ENCODE assay signal across 32 mouse cellular contexts in genomic region chr13:21492847-21493246, GRCm38 (mm10). TPM values are rescaled to one million over a fixed set of nuclear protein-coding genes. Genes with fewer than 3 reads are reported as not detected.
DNase-seq lines count a peak whose midpoint lies in the region; ATAC-seq and TF ChIP-seq lines count a peak whose summit lies in the region.
"Had no signal": no experiment of that assay in that cellular context is flagged by ENCODE, and none has a peak within 500 bp of the region (broad histone marks: within the 10 kb centered on the region; RNA-seq: fewer than 3 reads in every experiment).

No protein-coding gene starts in this region.

- 92% methylated on average over 5 of the region's 5 CpGs for WGBS in midbrain, postnatal 0 days

- no peak for TF ChIP-seq CTCF in CH12.LX (conservative IDR thresholded peaks at IDR 0.05 in 1 of 2, IDR thresholded peaks at IDR 0.05 in 1 of 2; ENCODE audit: low read depth in 2 of 2, low read length in 2 of 2)
- TF ChIP-seq CTCF in midbrain, postnatal 0 days (IDR thresholded peaks at IDR 0.05), result no peak

- in situ Hi-C loops in CH12.LX (cut with MboI; ENCODE audit: low pct_ligation_motif_present, low pct_unique_long_range_greater_than_20kb, low sequenced_read_pairs), result no loop called here

- ATAC-seq in midbrain, postnatal 0 days (ENCODE audit: low FRiP score), result no peak
- ATAC-seq: CD4-positive, CD25-positive, alpha-beta regulatory T cell, adult 4 months; forebrain, embryonic 14.5 days; intestine, postnatal 0 days had no signal

- H3K9me3 ChIP-seq in CH12.LX (replicated peaks; ENCODE audit: low read length), result peaks cover under 1% of the 10 kb centered on the region
- no peaks in the 10 kb centered on the region for H3K9me3 ChIP-seq in midbrain, postnatal 0 days (ENCODE audit: low read length)
- H3K9me3 ChIP-seq: hindbrain, embryonic 12.5 days had no signal

- H3K4me1 ChIP-seq in CH12.LX (ENCODE audit: control insufficient read depth in 1 of 2, insufficient read depth in 2 of 2), result no peaks in the 10 kb centered on the region
- H3K4me1 ChIP-seq in midbrain, postnatal 0 days (ENCODE audit: insufficient read depth, low read length), result no peaks in the 10 kb centered on the region
- H3K4me1 ChIP-seq: hindbrain, embryonic 12.5 days had no signal

- no peaks in the 10 kb centered on the region for H3K36me3 ChIP-seq in CH12.LX (replicated peaks in 1 of 2; ENCODE audit: control insufficient read depth in 1 of 2, insufficient read depth in 1 of 2, low read length in 1 of 2)
- no peaks in the 10 kb centered on the region for H3K36me3 ChIP-seq in midbrain, postnatal 0 days (ENCODE audit: insufficient read depth, low read length)
- H3K36me3 ChIP-seq: hindbrain, embryonic 12.5 days had no signal

- no peak for TF ChIP-seq POLR2A in CH12.LX (IDR thresholded peaks at IDR 0.05; ENCODE audit: low read depth, low read length)

- TF ChIP-seq EP300 in CH12.LX (IDR thresholded peaks at IDR 0.05; ENCODE audit: low read length), result no peak

- dilution Hi-C loops in CH12.LX (cut with MboI; ENCODE audit: extremely low pct_ligation_motif_present, extremely low pct_unique_long_range_greater_than_20kb, low sequenced_read_pairs), result no loop called here

- H3K79me2 ChIP-seq in CH12.LX (replicated peaks; ENCODE audit: control insufficient read depth, extremely low read depth, insufficient read depth, poor library complexity, severe bottlenecking), result no peaks in the 10 kb centered on the region

- TF ChIP-seq RAD21 in CH12.LX (IDR thresholded peaks at IDR 0.05; ENCODE audit: low read depth, low read length), result no peak

- no peak overlapping the region for H3K27ac ChIP-seq in CH12.LX (ENCODE audit: insufficient read depth, low read depth)
- no peak overlapping the region for H3K27ac ChIP-seq in midbrain, postnatal 0 days (ENCODE audit: low read depth, low read length)
- H3K27ac ChIP-seq: heart, adult 2 months; hindbrain, embryonic 12.5 days; layer of hippocampus, adult 2 months; macrophage had no signal

- no peak overlapping the region for H3K4me3 ChIP-seq in CH12.LX (replicated peaks in 1 of 3; ENCODE audit: low read depth in 2 of 3, low read length in 2 of 3, poor library complexity in 1 of 3)
- H3K4me3 ChIP-seq in midbrain, postnatal 0 days (ENCODE audit: low read depth, low read length), result no peak overlapping the region
- H3K4me3 ChIP-seq: heart, adult 2 months; hindbrain, embryonic 12.5 days; layer of hippocampus, adult 2 months had no signal

- DNase-seq in CH12.LX (ENCODE audit: extremely low read depth) (no peak), adipocyte (ENCODE audit: low spot score) (peak; percentile 75)
- peak; percentile 8 for DNase-seq in fibroblast of lung, adult 2 months (ENCODE audit: low read depth)
- no peak for DNase-seq in midbrain, postnatal 0 days (ENCODE audit: low spot score)
- no peak for DNase-seq in right cerebral cortex, adult 2 months (ENCODE audit: low spot score in 2 of 2)
- no peak for DNase-seq in cerebellum, adult 9-10 months
- no peak for DNase-seq in frontal cortex, adult 2 months (ENCODE audit: extremely low spot score in 1 of 2, low spot score in 1 of 2)
- DNase-seq: cerebellum, postnatal 10 days; gastrocnemius, postnatal 14 days; heart, adult 2 months; kidney, postnatal 25 days; right cerebral cortex, postnatal 25 days; spleen, adult 18-20 months; thymus, postnatal 25 days had no signal

- H3K9ac ChIP-seq in CH12.LX (ENCODE audit: insufficient read depth, low read depth), result no peak overlapping the region
- H3K9ac ChIP-seq in midbrain, postnatal 0 days (replicated peaks; ENCODE audit: low read length, poor library complexity, severe bottlenecking), result no peak overlapping the region
- H3K9ac ChIP-seq: hindbrain, embryonic 12.5 days had no signal

- H3K4me2 ChIP-seq in CH12.LX (ENCODE audit: insufficient read depth, low read depth, poor library complexity, severe bottlenecking), result no peak overlapping the region
- no peak overlapping the region for H3K4me2 ChIP-seq in midbrain, postnatal 0 days (ENCODE audit: low read depth, low read length, poor library complexity, severe bottlenecking)
- H3K4me2 ChIP-seq: hindbrain, embryonic 12.5 days; midbrain, embryonic 11.5 days had no signal

- no peaks in the 10 kb centered on the region for H3K27me3 ChIP-seq in CH12.LX (replicated peaks)
- no peaks in the 10 kb centered on the region for H3K27me3 ChIP-seq in midbrain, postnatal 0 days (ENCODE audit: insufficient read depth, low read length)
- H3K27me3 ChIP-seq: hindbrain, embryonic 12.5 days had no signal

TF ChIP-seq in CH12.LX, 34 proteins besides CTCF, POLR2A, EP300 and RAD21:
- 0 out of 2 replicates have a peak, but pooled peaks have one; percentile 18 for TF ChIP-seq MAFK (IDR thresholded peaks at IDR 0.05; ENCODE audit: insufficient replicate concordance, low read length)
- 0 out of 2 replicates have a peak, but pooled peaks have one; percentile 9 for TF ChIP-seq ELF1 (IDR thresholded peaks at IDR 0.05; ENCODE audit: low read depth, low read length)
- peak; percentile 97 for TF ChIP-seq TBP (conservative IDR thresholded peaks at IDR 0.05; ENCODE audit: low read depth, low read length)
- no peak for TF ChIP-seq POLR2AphosphoS2 (IDR thresholded peaks at IDR 0.05; ENCODE audit: low read depth, low read length)

RNA-seq across cellular contexts. Expression of gene AK157302, which starts 2.2 kb away (rescaled TPM):
- total RNA-seq in CH12.LX (2012; rRNA removed), result 0.17 and 0.29 TPM in 2 replicates
- 0.47 TPM in 2 replicates for total RNA-seq in CH12.LX (2014; rRNA removed)
- polyA plus RNA-seq in CH12.LX (2012; ENCODE audit: insufficient read length, low read depth), result 0.26 TPM in 1 of 2 replicates, not detected in the other
- total RNA-seq in midbrain, postnatal 0 days (2014; rRNA removed), result 0.22 and 0.28 TPM in 2 replicates
- 0.49 and 0.74 TPM in 2 replicates for polyA plus RNA-seq in midbrain, postnatal 0 days (2015; fragmentation: Nextera tagmentation; extraction: Ambion mirVana)
- 1.6 and 1.9 TPM in 2 replicates for polyA plus RNA-seq in frontal cortex, adult 2 months (2012; rRNA removed)
- polyA plus RNA-seq: liver, adult 2 months had no signal

RNA-seq across cellular contexts. Expression of gene Gm11273, which starts 8.4 kb away (rescaled TPM):
- total RNA-seq in CH12.LX (2012; rRNA removed) (13.5 and 21.0 TPM in 2 replicates), CH12.LX (2014; rRNA removed) (28.3 and 28.8 TPM in 2 replicates)
- polyA plus RNA-seq in CH12.LX (2012; ENCODE audit: insufficient read length, low read depth), result 239 and 279 TPM in 2 replicates
- total RNA-seq in midbrain, postnatal 0 days (2014; rRNA removed), result 6.7 and 16.8 TPM in 2 replicates
- polyA plus RNA-seq in midbrain, postnatal 0 days (2015; fragmentation: Nextera tagmentation; extraction: Ambion mirVana), result 6.4 and 10.6 TPM in 2 replicates
- 15.3 and 32.5 TPM in 2 replicates for polyA plus RNA-seq in frontal cortex, adult 2 months (2012; rRNA removed)
- total RNA-seq: neutrophil, adult 5-6 weeks had no signal

RNA-seq across cellular contexts. Expression of gene Gm10065, which starts 13.6 kb away (rescaled TPM):
- total RNA-seq in CH12.LX (2012; rRNA removed) (not detected in 2 replicates), CH12.LX (2014; rRNA removed) (not detected in 2 replicates)
- not detected in 2 replicates for polyA plus RNA-seq in CH12.LX (2012; ENCODE audit: insufficient read length, low read depth)
- not detected in 2 replicates for total RNA-seq in midbrain, postnatal 0 days (2014; rRNA removed)
- not detected in 2 replicates for polyA plus RNA-seq in midbrain, postnatal 0 days (2015; fragmentation: Nextera tagmentation; extraction: Ambion mirVana)
- not detected in 2 replicates for polyA plus RNA-seq in frontal cortex, adult 2 months (2012; rRNA removed)
- total RNA-seq: ES-E14; gastrocnemius, postnatal 14 days; heart, adult 2 months; heart, postnatal 25 days; layer of hippocampus, adult 2 months; layer of hippocampus, postnatal 25 days; liver, adult 2 months; neutrophil, adult 5-6 weeks had no signal
- polyA plus RNA-seq: CD4-positive, CD25-positive, alpha-beta regulatory T cell, adult 4 months; embryonic facial prominence, embryonic 11.5 days; forebrain, embryonic 14.5 days; heart, adult 2 months; heart, embryonic 14.5 days; hindbrain, embryonic 12.5 days; intestine, postnatal 0 days; kidney, embryonic 14.5 days; liver, adult 2 months; liver, embryonic 16.5 days; lung, embryonic 16.5 days; macrophage; midbrain, embryonic 11.5 days; testis, adult 2 months had no signal

RNA-seq across cellular contexts. Expression of gene Zkscan4, which starts 14.1 kb away (rescaled TPM):
- total RNA-seq in CH12.LX (2012; rRNA removed), result not detected in 2 replicates
- not detected in 2 replicates for total RNA-seq in CH12.LX (2014; rRNA removed)
- polyA plus RNA-seq in CH12.LX (2012; ENCODE audit: insufficient read length, low read depth), result not detected in 2 replicates
- total RNA-seq in midbrain, postnatal 0 days (2014; rRNA removed), result 7.8 and 10.0 TPM in 2 replicates
- polyA plus RNA-seq in midbrain, postnatal 0 days (2015; fragmentation: Nextera tagmentation; extraction: Ambion mirVana), result 6.7 and 6.9 TPM in 2 replicates
- 3.7 and 4.8 TPM in 2 replicates for polyA plus RNA-seq in frontal cortex, adult 2 months (2012; rRNA removed)
- total RNA-seq: neutrophil, adult 5-6 weeks had no signal
- polyA plus RNA-seq: CD4-positive, CD25-positive, alpha-beta regulatory T cell, adult 4 months had no signal

RNA-seq across cellular contexts. Expression of gene Nkapl, which starts 24.5 kb away (rescaled TPM):
- total RNA-seq in CH12.LX (2012; rRNA removed), result 0.76 and 0.80 TPM in 2 replicates
- 0.84 and 0.90 TPM in 2 replicates for total RNA-seq in CH12.LX (2014; rRNA removed)
- polyA plus RNA-seq in CH12.LX (2012; ENCODE audit: insufficient read length, low read depth), result 0.26 and 0.56 TPM in 2 replicates
- total RNA-seq in midbrain, postnatal 0 days (2014; rRNA removed), result 0.19 and 0.60 TPM in 2 replicates
- 2.0 and 2.5 TPM in 2 replicates for polyA plus RNA-seq in midbrain, postnatal 0 days (2015; fragmentation: Nextera tagmentation; extraction: Ambion mirVana)
- 0.42 and 0.59 TPM in 2 replicates for polyA plus RNA-seq in frontal cortex, adult 2 months (2012; rRNA removed)
- total RNA-seq: neutrophil, adult 5-6 weeks had no signal

Comparison
In these comparisons a context has a peak if more than half of its experiments do, and no peak if none do; other contexts are left out.
1. DNase-seq: peak in adipocyte (single experiment) and fibroblast of lung, adult 2 months (single experiment); none in CH12.LX (single experiment), midbrain, postnatal 0 days (single experiment), right cerebral cortex, adult 2 months (0 of 2), cerebellum, adult 9-10 months (single experiment) and frontal cortex, adult 2 months (0 of 2).